Mouse (Mus musculus) liver, embryonic 14.5 days (tissue): ENCODE measurements around the gene Ghitm.

Experiments
- CTCF ChIP-seq: IDR thresholded peaks from 2 replicates; pipeline ENCODE4 v1.5.1; 2016; ENCODE audit warnings: antibody characterized with exemption, low read depth, control low read depth
- EP300 ChIP-seq: IDR thresholded peaks from 2 replicates; pipeline ENCODE4 v1.6.1; 2016; ENCODE audit warnings: antibody characterized with exemption, low read depth

- TF ChIP-seq CTCF: no peak
- TF ChIP-seq EP300: peak; percentile 55
Observed at GRCm38 (mm10) chr14:37164392-37165032, 29.4 kb upstream of the Ghitm start.
